Mouse (Mus musculus) testis, adult 2 months (tissue): ENCODE results near the gene Gpx8. TPM values are rescaled to one million over a fixed set of nuclear protein-coding genes. Genes with fewer than 3 reads are reported as not detected.
A peak's percentile ranks its signal among the peaks of the same experiment; 100 is the strongest.

Experiments used
- H3K27ac ChIP-seq: fragments of 200-500 bp; 2 replicates; pipeline ENCODE4 v1.5.1; 2012; ENCODE audit warnings: low read depth, low read length; ENCODE audit not compliant: control insufficient read depth, insufficient read depth
- H3K27me3 ChIP-seq: fragments of 200-500 bp; 2 replicates; pipeline ENCODE4 v1.6.1; 2012; ENCODE audit warnings: mild to moderate bottlenecking, low read length, moderate library complexity; ENCODE audit not compliant: control insufficient read depth, insufficient read depth
- H3K36me3 ChIP-seq: fragments of 200-500 bp; 2 replicates; pipeline ENCODE4 v1.6.1; 2012; ENCODE audit warnings: mild to moderate bottlenecking, low read length; ENCODE audit not compliant: control insufficient read depth, insufficient read depth
- H3K4me1 ChIP-seq: fragments of 200-500 bp; 2 replicates; pipeline ENCODE4 v1.6.1; 2012; ENCODE audit warnings: low read length; ENCODE audit not compliant: control insufficient read depth, insufficient read depth
- H3K4me3 ChIP-seq: fragments of 200-500 bp; 2 replicates; pipeline ENCODE4 v1.5.1; 2012; ENCODE audit warnings: low read depth, mild to moderate bottlenecking, low read length, moderate library complexity, mixed read lengths; ENCODE audit not compliant: control insufficient read depth
- CTCF ChIP-seq: fragments of 200-500 bp; IDR thresholded peaks from 2 replicates; pipeline ENCODE4 v1.5.1; 2012; ENCODE audit warnings: low read depth, mild to moderate bottlenecking, inconsistent platforms, low read length, moderate library complexity; ENCODE audit not compliant: control insufficient read depth, insufficient read depth, insufficient replicate concordance
- POLR2A ChIP-seq: fragments of 200-500 bp; IDR thresholded peaks from 2 replicates; pipeline ENCODE4 v1.6.1; 2012; ENCODE audit warnings: low read depth, mild to moderate bottlenecking, inconsistent platforms, low read length, moderate library complexity; ENCODE audit not compliant: control insufficient read depth
- polyA plus RNA-seq: library from polyadenylated mRNA; depleted of rRNA; stranded (reverse); fragments of >200 nt; gene quantifications from 2 replicates; pipeline ENCODE4 v1.2.3, GENCODE M21; 2012; rRNA removed

Gpx8 gene
- polyA plus RNA-seq, 1 experiment, result 0.69 TPM

- Histone ChIP-seq H3K4me3 (no peak overlapping the region), H3K4me1 (peaks cover 25% of the 10 kb centered on the region), H3K36me3 (no peaks in the 10 kb centered on the region), H3K27me3 (no peaks in the 10 kb centered on the region), H3K27ac (no peak overlapping the region)
- TF ChIP-seq CTCF, result no peak
- no peak for TF ChIP-seq POLR2A
These were observed 48.8 kb downstream of the Gpx8 start for GRCm38 (mm10) chr13:112997369-112997768.

DNA sequence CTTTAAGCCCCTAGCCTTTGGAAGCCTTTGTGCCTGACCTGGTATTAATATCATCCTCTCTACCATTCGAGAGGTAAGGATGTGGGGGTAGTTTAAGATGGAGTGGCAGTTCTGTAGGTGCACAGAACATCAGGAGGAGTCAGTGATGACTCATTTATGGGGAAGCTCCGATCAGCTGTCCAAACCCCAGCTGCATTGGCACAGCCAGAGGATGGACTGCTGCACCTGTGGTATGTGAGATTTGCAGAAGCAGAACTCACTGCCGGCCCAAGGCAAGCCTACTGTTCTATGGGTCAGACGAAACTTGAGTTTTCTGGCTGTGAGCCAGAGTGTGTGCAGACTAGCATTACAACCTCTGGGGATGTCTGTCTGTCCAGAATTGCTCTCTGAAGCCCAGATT is 49.8 kb downstream of the Gpx8 start:
- H3K36me3 ChIP-seq, result no peaks in the 10 kb centered on the region
- H3K27me3 ChIP-seq, result no peaks in the 10 kb centered on the region
- no peak for TF ChIP-seq POLR2A
- no peak for TF ChIP-seq CTCF
- H3K4me3 ChIP-seq, result no peak overlapping the region
- H3K27ac ChIP-seq, result no peak overlapping the region
- H3K4me1 ChIP-seq, result peaks cover 25% of the 10 kb centered on the region

- TF ChIP-seq CTCF (peak; percentile 59; the same call in 1 of the 2 replicates), POLR2A (no peak)
- no peaks in the 10 kb centered on the region for H3K36me3 ChIP-seq
- H3K27me3 ChIP-seq, result no peaks in the 10 kb centered on the region
- H3K27ac ChIP-seq, result no peak overlapping the region
- H3K4me1 ChIP-seq, result peaks cover 32% of the 10 kb centered on the region
- peak overlapping the region; percentile 37 for H3K4me3 ChIP-seq
These were observed 52.0 kb downstream of the Gpx8 start for GRCm38 (mm10) chr13:112994191-112994590.

DNA sequence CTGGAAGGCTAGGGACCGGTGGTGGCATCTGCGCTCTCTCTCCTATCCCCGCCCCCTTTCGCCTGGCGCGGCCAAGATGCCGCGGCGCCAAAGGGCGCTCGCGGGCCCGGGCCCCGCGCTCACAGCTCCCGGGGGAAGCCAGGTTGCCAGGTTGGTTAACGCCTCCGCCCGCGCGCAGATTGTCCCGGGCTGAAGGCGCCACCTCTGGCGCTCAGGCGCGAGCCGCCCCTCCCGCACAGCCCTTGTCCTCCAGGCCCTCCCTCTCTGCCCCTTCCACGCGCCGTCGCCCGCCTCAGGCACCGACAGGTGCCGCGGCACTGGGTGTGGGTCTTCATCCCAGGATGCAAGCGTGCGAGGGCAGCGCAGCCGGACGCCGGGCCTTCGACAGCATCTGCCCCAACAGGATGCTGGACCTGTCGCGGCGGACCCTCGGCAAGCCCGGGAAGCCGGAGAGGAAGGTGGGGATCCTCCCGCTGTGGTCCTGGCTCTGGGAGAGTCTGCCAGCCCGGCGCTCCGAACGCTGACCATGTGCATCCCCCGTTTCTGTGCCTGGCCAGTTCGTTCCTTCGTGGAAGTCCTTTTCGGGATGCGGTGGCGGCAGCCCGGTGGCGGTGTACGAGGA is 52.6 kb downstream of the Gpx8 start, which contains the start of gene Mcidas:
Mcidas (plus strand) TSS at position 315 of the 622 bp plus-strand sequence.
- Histone ChIP-seq H3K36me3 (no peaks in the 10 kb centered on the region), H3K27ac (no peak within 1 kb of the TSS), H3K4me1 (peaks cover 32% of the 10 kb centered on the region), H3K4me3 (peak within 1 kb of the TSS; percentile 37), H3K27me3 (no peaks in the 10 kb centered on the region)
- TF ChIP-seq CTCF (no peak), POLR2A (no peak)

Other genes with a start within 250 kb of the Gpx8 start
- gene Plpp1, start 245.6 kb downstream of the Gpx8 start, polyA plus RNA-seq, result 104 and 115 TPM in 2 replicates
- gene Mtrex, start 119.0 kb downstream of the Gpx8 start, polyA plus RNA-seq, result 20.3 and 29.2 TPM in 2 replicates
- gene Dhx29, start 119.0 kb downstream of the Gpx8 start, polyA plus RNA-seq, result 6.7 and 7.0 TPM in 2 replicates
- gene Ccno, start 58.6 kb downstream of the Gpx8 start, polyA plus RNA-seq, result 6.2 and 7.8 TPM in 2 replicates
- 0.12 TPM in 1 of 2 replicates, not detected in the other for gene Mcidas, start 52.6 kb downstream of the Gpx8 start, polyA plus RNA-seq
- 7.5 and 15.4 TPM in 2 replicates for gene Cdc20b, start 11.3 kb downstream of the Gpx8 start, polyA plus RNA-seq
- 0.16 TPM in 1 of 2 replicates, not detected in the other for gene Gzma, start 54.6 kb upstream of the Gpx8 start, polyA plus RNA-seq
- 0.05 and 0.07 TPM in 2 replicates for gene Esm1, start 163.2 kb upstream of the Gpx8 start, polyA plus RNA-seq
- 0.20 and 0.53 TPM in 2 replicates for gene Gzmk, start 179.5 kb upstream of the Gpx8 start, polyA plus RNA-seq
- 0.27 and 0.37 TPM in 2 replicates for gene BC067074, start 246.7 kb upstream of the Gpx8 start, polyA plus RNA-seq